Mouse (Mus musculus): ENCODE measurements at regions not wholly inside any gene's neighbourhood (a gene's known extent, or its start where the extent isn't known, plus 50 kb on each side); places are given as distances from the start of the nearest gene placed in this dataset.

- DNase-seq (ENCODE audit: low spot score in 2 of 2) = no peak
Measured at GRCm38 (mm10) chr8:82265745-82266144, 137.3 kb downstream of the Il15 start.

- DNase-seq (ENCODE audit: low spot score in 2 of 2) = no peak
Measured at GRCm38 (mm10) chr8:82262196-82262595, 140.8 kb downstream of the Il15 start.

GRCm38 (mm10) chr8:82260613-82261012 is 142.4 kb downstream of the Il15 start:
- DNase-seq (ENCODE audit: low spot score in 2 of 2) = no peak

GRCm38 (mm10) chr8:82255815-82256214 is 147.2 kb downstream of the Il15 start:
- DNase-seq (ENCODE audit: low spot score in 2 of 2) = no peak

- DNase-seq (ENCODE audit: low spot score in 2 of 2) = no peak
Measured at GRCm38 (mm10) chr8:82252406-82252805, 150.6 kb downstream of the Il15 start.

- no peak for DNase-seq (ENCODE audit: low spot score in 2 of 2)
Measured at GRCm38 (mm10) chr8:82249841-82250577, 153.0 kb downstream of the Il15 start.

GRCm38 (mm10) chr8:82244076-82244475 is 158.9 kb downstream of the Il15 start:
- no peak for DNase-seq (ENCODE audit: low spot score in 2 of 2)

GRCm38 (mm10) chr8:82229883-82230282 is 173.1 kb downstream of the Il15 start:
- DNase-seq (ENCODE audit: low spot score in 2 of 2) = peak in 1 of 2 experiments; percentile 21

GRCm38 (mm10) chr8:82201746-82202145 is 201.3 kb downstream of the Il15 start:
- no peak for DNase-seq (ENCODE audit: low spot score in 2 of 2)

- DNase-seq (ENCODE audit: low spot score in 2 of 2) = no peak
Measured at GRCm38 (mm10) chr8:82200176-82200575, 202.8 kb downstream of the Il15 start.

GRCm38 (mm10) chr8:82196504-82196903 is 206.5 kb downstream of the Il15 start:
- peak in 1 of 2 experiments; percentile 23 for DNase-seq (ENCODE audit: low spot score in 2 of 2)

- peak in 1 of 2 experiments; percentile 34 for DNase-seq (ENCODE audit: low spot score in 2 of 2)
Measured at GRCm38 (mm10) chr8:82195112-82195511, 207.9 kb downstream of the Il15 start.

GRCm38 (mm10) chr8:82191011-82191410 is 212.0 kb downstream of the Il15 start:
- DNase-seq (ENCODE audit: low spot score in 2 of 2) = no peak

GRCm38 (mm10) chr8:82187138-82187880 is 215.7 kb downstream of the Il15 start:
- DNase-seq (ENCODE audit: low spot score in 2 of 2) = no peak

GRCm38 (mm10) chr8:82184022-82184421 is 219.0 kb downstream of the Il15 start:
- DNase-seq (ENCODE audit: low spot score in 2 of 2) = no peak

Data from right cerebral cortex, postnatal 10 days (tissue).